12 mouse cellular contexts compared by ENCODE assay signal in the genomic region with DNA sequence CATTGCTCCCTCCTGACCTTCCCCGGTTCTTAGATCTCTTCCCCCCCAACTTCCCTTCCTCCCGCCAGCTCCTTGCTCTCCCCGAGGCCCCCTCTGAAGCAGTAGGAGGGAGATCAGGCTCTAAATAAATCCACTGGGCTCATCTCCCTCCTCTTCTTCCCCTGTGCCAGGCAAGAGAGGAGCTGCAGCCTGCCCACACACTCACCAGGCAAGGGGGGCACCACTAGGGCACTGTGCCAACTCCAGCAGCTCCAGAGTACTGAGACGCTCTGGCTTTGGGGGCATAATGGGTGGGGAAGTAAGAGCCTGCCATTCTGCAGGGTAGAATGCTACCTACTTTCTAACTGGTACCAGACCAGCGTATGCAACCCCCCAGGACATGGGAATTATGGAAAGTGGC. TPM values are rescaled to one million over a fixed set of nuclear protein-coding genes. Genes with fewer than 3 reads are reported as not detected.
DNase-seq lines count a peak whose midpoint lies in the region; ATAC-seq lines count a peak whose summit lies in the region.
"Had no signal": no experiment of that assay in that cellular context is flagged by ENCODE, and none has a peak within 500 bp of the region (broad histone marks: within the 10 kb centered on the region; RNA-seq: fewer than 3 reads in every experiment).

No protein-coding gene starts in this region.

- no peak for ATAC-seq in intestine, embryonic 15.5 days
- ATAC-seq in neural tube, embryonic 12.5 days (ENCODE audit: low FRiP score, low read depth): no peak
- no peak for ATAC-seq in erythroblast, adult 5-6 weeks (replicated peaks; ENCODE audit: low FRiP score, poor library complexity, severe bottlenecking)
- ATAC-seq: liver, embryonic 12.5 days had no signal

- peaks cover 68% of the 10 kb centered on the region for H3K4me1 ChIP-seq in forebrain, embryonic 10.5 days
- H3K4me1 ChIP-seq in intestine, embryonic 15.5 days (replicated peaks): peaks cover 38% of the 10 kb centered on the region
- H3K4me1 ChIP-seq in neural tube, embryonic 12.5 days: peaks cover 58% of the 10 kb centered on the region

- DNase-seq in kidney, postnatal 4 days: peak; percentile 44
- DNase-seq in kidney, adult 18-20 months: no peak
- no peak for DNase-seq in forebrain, embryonic 10.5 days (ENCODE audit: extremely low spot score, low spot score)
- DNase-seq in ovary, postnatal 10 days (ENCODE audit: low spot score): no peak
- no peak for DNase-seq in cerebellum, adult 9-11 months
- DNase-seq: cerebellum, adult 11-12 months had no signal

- H3K4me2 ChIP-seq in intestine, embryonic 15.5 days (replicated peaks): peak overlapping the region; percentile 94
- H3K4me2 ChIP-seq in neural tube, embryonic 12.5 days (replicated peaks): peak overlapping the region; percentile 81

- H3K4me3 ChIP-seq in forebrain, embryonic 10.5 days: peak overlapping the region; percentile 87
- H3K4me3 ChIP-seq in intestine, embryonic 15.5 days (replicated peaks): no peak overlapping the region
- peak overlapping the region; percentile 88 for H3K4me3 ChIP-seq in neural tube, embryonic 12.5 days
- H3K4me3 ChIP-seq: liver, embryonic 12.5 days had no signal

- no peak overlapping the region for H3K9ac ChIP-seq in intestine, embryonic 15.5 days
- peak overlapping the region; percentile 92 for H3K9ac ChIP-seq in neural tube, embryonic 12.5 days
- H3K9ac ChIP-seq: liver, embryonic 12.5 days had no signal

- no peak overlapping the region for H3K27ac ChIP-seq in forebrain, embryonic 10.5 days
- H3K27ac ChIP-seq in intestine, embryonic 15.5 days: no peak overlapping the region
- H3K27ac ChIP-seq in neural tube, embryonic 12.5 days: no peak overlapping the region
- H3K27ac ChIP-seq: liver, embryonic 12.5 days had no signal

- 38% methylated on average over 5 of the region's 5 CpGs for WGBS in forebrain, embryonic 10.5 days
- WGBS in intestine, embryonic 15.5 days: 59% methylated on average over 5 of the region's 5 CpGs
- WGBS in neural tube, embryonic 12.5 days: 43% methylated on average over 5 of the region's 5 CpGs

- peaks cover 21% of the 10 kb centered on the region for H3K36me3 ChIP-seq in forebrain, embryonic 10.5 days (replicated peaks)
- H3K36me3 ChIP-seq in intestine, embryonic 15.5 days: peaks cover 5% of the 10 kb centered on the region
- H3K36me3 ChIP-seq in neural tube, embryonic 12.5 days: peaks cover 24% of the 10 kb centered on the region
- H3K36me3 ChIP-seq: G1E; liver, embryonic 12.5 days had no signal

- H3K27me3 ChIP-seq in forebrain, embryonic 10.5 days (ENCODE audit: poor library complexity, severe bottlenecking): peaks cover 86% of the 10 kb centered on the region
- H3K27me3 ChIP-seq in intestine, embryonic 15.5 days (replicated peaks): peaks cover 9% of the 10 kb centered on the region; the same call in 1 of the 2 replicates
- peaks cover 24% of the 10 kb centered on the region for H3K27me3 ChIP-seq in neural tube, embryonic 12.5 days (replicated peaks)

- H3K9me3 ChIP-seq in forebrain, embryonic 10.5 days: no peaks in the 10 kb centered on the region
- no peaks in the 10 kb centered on the region for H3K9me3 ChIP-seq in intestine, embryonic 15.5 days
- H3K9me3 ChIP-seq in neural tube, embryonic 12.5 days: no peaks in the 10 kb centered on the region
- H3K9me3 ChIP-seq: G1E; liver, embryonic 12.5 days had no signal

RNA-seq across cellular contexts. Expression of gene Cacnb3, which starts 5.9 kb away (rescaled TPM):
- polyA plus RNA-seq in forebrain, embryonic 10.5 days (2016; fragmentation: Nextera tagmentation; extraction: Ambion mirVana): 19.9 and 21.7 TPM in 2 replicates
- 24.9 and 26.7 TPM in 2 replicates for polyA plus RNA-seq in intestine, embryonic 15.5 days (2015; fragmentation: Nextera tagmentation; extraction: Ambion mirVana)
- 108 and 127 TPM in 2 replicates for polyA plus RNA-seq in neural tube, embryonic 12.5 days (2016; fragmentation: Nextera tagmentation; extraction: Ambion mirVana)
- total RNA-seq in erythroblast, adult 5-6 weeks (2015; ENCODE audit: low replicate concordance): not detected in 2 replicates
- not detected in 2 replicates for total RNA-seq in erythroblast, adult 5-6 weeks (2017; ENCODE audit: low replicate concordance)
- total RNA-seq: neutrophil, adult 5-6 weeks had no signal

RNA-seq across cellular contexts. Expression of gene Ddx23, which starts 26.2 kb away (rescaled TPM):
- 27.3 and 28.5 TPM in 2 replicates for polyA plus RNA-seq in forebrain, embryonic 10.5 days (2016; fragmentation: Nextera tagmentation; extraction: Ambion mirVana)
- 23.3 and 23.7 TPM in 2 replicates for polyA plus RNA-seq in intestine, embryonic 15.5 days (2015; fragmentation: Nextera tagmentation; extraction: Ambion mirVana)
- 16.4 and 23.2 TPM in 2 replicates for polyA plus RNA-seq in neural tube, embryonic 12.5 days (2016; fragmentation: Nextera tagmentation; extraction: Ambion mirVana)
- 9.4 and 10.4 TPM in 2 replicates for total RNA-seq in erythroblast, adult 5-6 weeks (2015; ENCODE audit: low replicate concordance)
- total RNA-seq in erythroblast, adult 5-6 weeks (2017; ENCODE audit: low replicate concordance): 32.3 and 40.2 TPM in 2 replicates

RNA-seq across cellular contexts. Expression of gene Adcy6, which starts 26.6 kb away (rescaled TPM):
- 9.4 and 11.9 TPM in 2 replicates for polyA plus RNA-seq in forebrain, embryonic 10.5 days (2016; fragmentation: Nextera tagmentation; extraction: Ambion mirVana)
- polyA plus RNA-seq in intestine, embryonic 15.5 days (2015; fragmentation: Nextera tagmentation; extraction: Ambion mirVana): 21.4 and 23.0 TPM in 2 replicates
- 14.5 and 16.3 TPM in 2 replicates for polyA plus RNA-seq in neural tube, embryonic 12.5 days (2016; fragmentation: Nextera tagmentation; extraction: Ambion mirVana)
- 4.8 and 26.8 TPM in 2 replicates for total RNA-seq in erythroblast, adult 5-6 weeks (2015; ENCODE audit: low replicate concordance)
- 33.2 and 42.9 TPM in 2 replicates for total RNA-seq in erythroblast, adult 5-6 weeks (2017; ENCODE audit: low replicate concordance)
- polyA plus RNA-seq: G1E had no signal

RNA-seq across cellular contexts. Expression of gene Rnd1, which starts 40.7 kb away (rescaled TPM):
- 1.8 and 2.2 TPM in 2 replicates for polyA plus RNA-seq in forebrain, embryonic 10.5 days (2016; fragmentation: Nextera tagmentation; extraction: Ambion mirVana)
- polyA plus RNA-seq in intestine, embryonic 15.5 days (2015; fragmentation: Nextera tagmentation; extraction: Ambion mirVana): 0.97 and 1.1 TPM in 2 replicates
- 7.8 and 9.7 TPM in 2 replicates for polyA plus RNA-seq in neural tube, embryonic 12.5 days (2016; fragmentation: Nextera tagmentation; extraction: Ambion mirVana)
- total RNA-seq in erythroblast, adult 5-6 weeks (2015; ENCODE audit: low replicate concordance): 4.4 TPM in 1 of 2 replicates, not detected in the other
- 0.42 and 2.2 TPM in 2 replicates for total RNA-seq in erythroblast, adult 5-6 weeks (2017; ENCODE audit: low replicate concordance)

Comparison
In these comparisons a context has a peak if more than half of its experiments do, and no peak if none do; other contexts are left out.
1. DNase-seq: peak in kidney, postnatal 4 days (2 of 2); none in kidney, adult 18-20 months (single experiment), forebrain, embryonic 10.5 days (single experiment), ovary, postnatal 10 days (single experiment) and cerebellum, adult 9-11 months (single experiment).